In the genomic region with DNA sequence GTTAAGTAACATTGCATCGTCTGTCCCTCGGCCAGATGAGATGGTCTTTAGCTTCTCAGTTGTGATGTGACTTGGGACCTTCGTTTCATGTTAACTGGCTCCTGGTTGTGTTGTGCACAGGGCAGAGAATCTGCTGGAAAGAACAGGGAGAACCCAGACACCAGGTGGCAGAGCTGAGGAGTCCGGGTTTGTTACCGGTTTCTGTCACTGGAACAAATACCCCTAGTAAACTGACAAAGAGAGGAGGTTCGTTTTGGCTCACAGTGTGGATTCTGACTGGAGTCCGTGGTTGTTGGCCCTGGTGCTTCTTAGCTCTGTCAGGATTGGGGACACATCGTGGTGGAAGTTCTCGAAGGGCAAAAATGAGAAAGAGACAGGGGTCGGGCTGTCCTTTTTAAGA, we compare ENCODE assay signal across 9 mouse cellular contexts. TPM values are rescaled to one million over a fixed set of nuclear protein-coding genes. Genes with fewer than 3 reads are reported as not detected.
DNase-seq lines count a peak whose midpoint lies in the region; ATAC-seq and TF ChIP-seq lines count a peak whose summit lies in the region.
"Had no signal": no experiment of that assay in that cellular context is flagged by ENCODE, and none has a peak within 500 bp of the region (broad histone marks: within the 10 kb centered on the region; RNA-seq: fewer than 3 reads in every experiment).

No protein-coding gene starts in this region.

- H3K27ac ChIP-seq in cerebellum, adult 2 months (ENCODE audit: insufficient read depth, low read length) = no peak overlapping the region
- H3K27ac ChIP-seq in midbrain, embryonic 11.5 days (ENCODE audit: low read depth, low read length) = no peak overlapping the region
- H3K27ac ChIP-seq in midbrain, embryonic 10.5 days (replicated peaks) = no peak overlapping the region
- no peak overlapping the region for H3K27ac ChIP-seq in kidney, embryonic 16.5 days (ENCODE audit: low read length)
- H3K27ac ChIP-seq: limb, embryonic 12.5 days had no signal

- TF ChIP-seq POLR2A in cerebellum, adult 2 months (IDR thresholded peaks at IDR 0.05; ENCODE audit: borderline replicate concordance, insufficient read depth, low read length) = no peak

- TF ChIP-seq CTCF in cerebellum, adult 2 months (IDR thresholded peaks at IDR 0.05; ENCODE audit: borderline replicate concordance, insufficient read depth, low read depth, low read length) = peak; percentile 33; the same call in 1 of the 2 replicates

- H3K4me3 ChIP-seq in cerebellum, adult 2 months (replicated peaks; ENCODE audit: insufficient read depth, low read depth, low read length) = no peak overlapping the region
- H3K4me3 ChIP-seq in midbrain, embryonic 11.5 days (ENCODE audit: low read depth, low read length) = no peak overlapping the region
- no peak overlapping the region for H3K4me3 ChIP-seq in midbrain, embryonic 10.5 days
- H3K4me3 ChIP-seq in kidney, embryonic 16.5 days (ENCODE audit: low read length) = peak overlapping the region; percentile 24
- H3K4me3 ChIP-seq: limb, embryonic 12.5 days had no signal

- no peaks in the 10 kb centered on the region for H3K36me3 ChIP-seq in midbrain, embryonic 11.5 days (ENCODE audit: control insufficient read depth, insufficient read depth, low read length)
- H3K36me3 ChIP-seq in midbrain, embryonic 10.5 days = no peaks in the 10 kb centered on the region
- H3K36me3 ChIP-seq in kidney, embryonic 16.5 days (ENCODE audit: insufficient read depth, low read length) = no peaks in the 10 kb centered on the region
- H3K36me3 ChIP-seq: limb, embryonic 12.5 days had no signal

- DNase-seq in cerebellum, adult 2 months = no peak
- no peak for DNase-seq in cerebellum, adult 9-11 months
- peak; percentile 79 for DNase-seq in midbrain, embryonic 11.5 days (ENCODE audit: low spot score, missing footprints)
- DNase-seq in midbrain, embryonic 10.5 days (ENCODE audit: low spot score) = no peak
- peak; percentile 40 for DNase-seq in right cerebral cortex, postnatal 4 days
- no peak for DNase-seq in embryo, embryonic 10 days (ENCODE audit: low spot score)

- H3K4me1 ChIP-seq in cerebellum, adult 2 months (ENCODE audit: control insufficient read depth, insufficient read depth, low read length) = no peaks in the 10 kb centered on the region
- peaks cover 6% of the 10 kb centered on the region; the same call in 1 of the 2 replicates for H3K4me1 ChIP-seq in midbrain, embryonic 11.5 days (ENCODE audit: control insufficient read depth, insufficient read depth, low read length)
- peaks cover 31% of the 10 kb centered on the region for H3K4me1 ChIP-seq in midbrain, embryonic 10.5 days
- peaks cover 48% of the 10 kb centered on the region for H3K4me1 ChIP-seq in kidney, embryonic 16.5 days (ENCODE audit: insufficient read depth, low read length)

- no peaks in the 10 kb centered on the region for H3K9me3 ChIP-seq in midbrain, embryonic 11.5 days (ENCODE audit: control insufficient read depth, low read length)
- no peaks in the 10 kb centered on the region for H3K9me3 ChIP-seq in midbrain, embryonic 10.5 days (replicated peaks)
- no peaks in the 10 kb centered on the region for H3K9me3 ChIP-seq in kidney, embryonic 16.5 days (ENCODE audit: low read length)
- H3K9me3 ChIP-seq: limb, embryonic 12.5 days had no signal

- WGBS in cerebellum, adult 2 months = 49% methylated on average over 10 of the region's 10 CpGs
- 63% methylated on average over 10 of the region's 10 CpGs for WGBS in midbrain, embryonic 11.5 days
- 64% methylated on average over 10 of the region's 10 CpGs for WGBS in midbrain, embryonic 10.5 days
- 39% methylated on average over 10 of the region's 10 CpGs for WGBS in kidney, embryonic 16.5 days

- H3K27me3 ChIP-seq in cerebellum, adult 2 months (ENCODE audit: control insufficient read depth, insufficient read depth, low read length) = peaks cover 7% of the 10 kb centered on the region; the same call in 1 of the 2 replicates
- peaks cover 4% of the 10 kb centered on the region; the same call in 1 of the 2 replicates for H3K27me3 ChIP-seq in midbrain, embryonic 11.5 days (ENCODE audit: control insufficient read depth, insufficient read depth, low read length)
- H3K27me3 ChIP-seq in midbrain, embryonic 10.5 days (ENCODE audit: low read depth, poor library complexity, severe bottlenecking) = peaks cover 67% of the 10 kb centered on the region
- H3K27me3 ChIP-seq in kidney, embryonic 16.5 days (ENCODE audit: insufficient read depth, low read length) = no peaks in the 10 kb centered on the region
- H3K27me3 ChIP-seq: limb, embryonic 12.5 days had no signal

- H3K4me2 ChIP-seq in midbrain, embryonic 11.5 days = no peak overlapping the region
- H3K4me2 ChIP-seq in kidney, embryonic 16.5 days (replicated peaks; ENCODE audit: low read depth, low read length) = peak overlapping the region; percentile 35
- H3K4me2 ChIP-seq: limb, embryonic 12.5 days had no signal

- no peak for ATAC-seq in midbrain, embryonic 11.5 days (ENCODE audit: low FRiP score)
- no peak for ATAC-seq in kidney, embryonic 16.5 days (ENCODE audit: low FRiP score, low TSS enrichment)
- no peak for ATAC-seq in erythroblast, adult 5-6 weeks (replicated peaks; ENCODE audit: low FRiP score, poor library complexity, severe bottlenecking)

- H3K9ac ChIP-seq in midbrain, embryonic 11.5 days (ENCODE audit: low read length) = no peak overlapping the region
- no peak overlapping the region; the same call in 1 of the 2 replicates for H3K9ac ChIP-seq in kidney, embryonic 16.5 days (replicated peaks; ENCODE audit: low read length)
- H3K9ac ChIP-seq: limb, embryonic 12.5 days had no signal

RNA-seq across cellular contexts. Expression of gene Itga9, which starts 3.6 kb away (rescaled TPM):
- polyA plus RNA-seq in cerebellum, adult 2 months (2012; rRNA removed) = 1.6 and 2.2 TPM in 2 replicates
- 4.0 and 5.4 TPM in 2 replicates for polyA plus RNA-seq in midbrain, embryonic 11.5 days (2014; fragmentation: Nextera tagmentation; extraction: Ambion mirVana)
- polyA plus RNA-seq in midbrain, embryonic 10.5 days (2016; fragmentation: Nextera tagmentation; extraction: Ambion mirVana) = 4.0 and 5.2 TPM in 2 replicates
- polyA plus RNA-seq in kidney, embryonic 16.5 days (2015; fragmentation: Nextera tagmentation; extraction: Ambion mirVana) = 10.8 and 11.1 TPM in 2 replicates
- total RNA-seq in erythroblast, adult 5-6 weeks (2015; ENCODE audit: low replicate concordance) = 0.84 and 2.3 TPM in 2 replicates
- total RNA-seq in erythroblast, adult 5-6 weeks (2017; ENCODE audit: low replicate concordance) = 0.17 and 0.28 TPM in 2 replicates

Comparison
In these comparisons a context has a peak if more than half of its experiments do, and no peak if none do; other contexts are left out.
1. DNase-seq: peak in midbrain, embryonic 11.5 days (single experiment) and right cerebral cortex, postnatal 4 days (single experiment); none in cerebellum, adult 2 months (0 of 2), cerebellum, adult 9-11 months (single experiment), midbrain, embryonic 10.5 days (single experiment) and embryo, embryonic 10 days (single experiment).